Mouse (Mus musculus) embryo, embryonic 11.5 days (tissue): ENCODE results near the gene Rnf10.
A peak's percentile ranks its signal among the peaks of the same experiment; 100 is the strongest.
"Not testable (repeated sequence)": the region's sequence is repeated elsewhere in the genome, so short reads cannot be mapped to it uniquely, and the experiment has no call there.

Source experiments
- DNase-seq: peaks from one replicate; pipeline ENCODE4 v3.0.0-alpha.2; 2012; ENCODE audit warnings: low read depth, low spot score

Gene Rnf10

DNA sequence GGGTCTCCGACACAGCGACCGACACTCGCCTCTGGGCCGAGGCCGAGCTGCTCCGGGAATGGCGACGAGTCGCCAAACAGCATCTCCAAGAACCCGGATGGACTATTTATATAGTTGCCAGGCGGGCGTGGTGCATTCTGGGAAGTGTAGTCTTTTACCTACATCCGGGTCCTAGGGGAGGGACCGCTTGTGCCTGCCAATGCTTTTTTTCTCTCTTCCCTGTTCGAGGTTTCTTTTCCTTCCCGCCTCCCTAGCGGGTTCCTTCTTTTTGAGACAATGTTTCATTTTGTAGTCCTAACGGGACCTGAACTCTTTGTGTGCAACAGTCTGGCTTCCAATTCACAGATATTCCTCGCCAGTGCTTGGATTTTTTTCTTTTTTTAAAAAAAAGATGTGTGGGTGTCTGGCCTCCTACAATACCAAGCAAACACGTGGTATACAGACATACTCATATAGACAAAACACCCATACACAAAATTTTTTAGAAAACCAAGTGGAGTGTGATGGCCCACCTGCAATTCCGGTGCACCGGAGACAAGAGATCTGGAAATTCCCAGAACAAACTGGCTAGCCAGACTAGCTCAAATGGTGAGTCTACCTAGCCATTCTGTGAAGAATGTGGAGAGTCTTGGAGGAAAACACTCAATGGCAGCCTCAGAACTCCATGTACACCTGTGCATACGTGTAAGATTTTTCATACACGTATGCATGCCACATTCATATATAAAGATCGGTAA, at the start of gene Rnf10:
Gene Rnf10 (minus strand): TSS at position 87 of the 737 bp plus-strand sequence.
- peak; percentile 96 for DNase-seq

DNA sequence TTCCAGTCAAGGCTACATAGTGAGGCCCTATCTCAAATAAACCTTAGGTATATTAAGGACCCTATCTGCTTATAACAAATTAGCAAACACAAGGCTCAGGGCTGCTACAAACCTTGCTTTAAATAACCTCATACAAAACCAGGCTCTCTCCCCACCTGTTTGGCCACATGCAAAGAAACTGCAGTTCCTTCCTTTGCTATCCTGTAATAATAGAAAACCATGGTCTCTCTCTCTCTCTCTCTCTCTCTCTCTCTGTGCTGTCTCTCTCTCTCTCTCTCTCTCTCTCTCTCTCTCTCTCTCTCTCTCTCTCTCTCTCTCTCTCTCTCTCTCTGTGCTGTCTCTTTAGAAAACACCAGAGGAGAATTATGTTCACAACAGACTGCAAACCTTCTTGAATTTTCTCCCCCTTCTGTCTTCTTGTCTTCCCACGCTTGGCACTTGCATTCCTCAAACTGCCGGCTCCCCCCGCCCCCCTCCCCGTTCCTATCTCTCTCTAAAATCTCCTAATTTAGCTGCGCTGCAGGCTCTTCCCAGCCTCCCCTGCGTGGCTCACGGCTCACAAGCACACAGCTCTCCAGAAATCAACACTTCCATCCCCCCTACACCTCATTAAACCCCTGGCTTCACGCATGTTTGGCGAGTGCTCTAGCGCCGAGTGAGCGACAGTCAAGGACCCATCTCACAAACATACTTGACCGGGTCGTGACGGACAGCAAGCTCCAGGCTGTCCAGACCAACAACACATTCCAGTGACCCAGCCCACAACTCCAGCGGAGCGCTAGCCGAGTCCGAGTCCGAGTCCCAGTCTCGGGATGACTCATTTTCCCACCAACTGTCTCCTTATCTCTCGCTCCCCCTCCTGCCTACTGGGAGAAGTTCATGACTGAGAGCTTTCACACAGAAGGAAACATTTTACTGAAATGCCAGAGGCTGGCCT, 46.6 kb upstream of the Rnf10 start:
- DNase-seq = no peak

DNA sequence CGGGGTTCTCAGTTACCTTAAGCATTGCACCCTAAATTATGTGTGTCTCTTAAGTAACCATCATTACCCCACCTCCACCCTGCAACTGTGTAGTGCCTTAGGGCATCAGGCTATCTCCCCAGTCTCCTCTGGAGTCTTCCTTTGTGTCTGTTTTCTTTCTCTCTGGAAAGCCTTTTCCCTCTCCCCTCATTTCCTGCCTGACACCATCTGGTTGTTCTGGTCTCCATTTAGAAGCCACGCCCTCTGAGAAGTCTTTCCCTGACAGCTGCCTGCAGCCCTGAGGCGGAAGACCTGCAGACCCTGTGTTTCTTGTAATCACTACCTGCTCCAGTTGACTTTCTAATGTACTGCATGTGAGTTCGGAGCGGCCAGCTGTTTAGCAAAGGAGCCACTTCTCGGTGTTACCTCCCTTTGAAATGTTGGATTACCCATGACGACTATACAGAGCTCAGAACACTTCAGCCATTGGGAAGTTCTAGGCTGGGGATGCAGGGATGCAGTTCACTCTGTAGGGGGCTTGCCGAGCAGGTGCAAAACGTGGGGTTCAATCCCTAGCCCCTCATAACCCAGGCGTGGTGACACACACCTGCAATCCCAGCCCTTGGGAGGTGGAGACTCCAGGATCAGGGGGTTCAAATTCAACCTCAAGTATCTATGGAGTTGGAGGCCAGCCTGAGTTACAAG, 45.1 kb upstream of the Rnf10 start:
- no peak for DNase-seq

GRCm38 (mm10) chr5:115316968-115317644, 44.4 kb upstream of the Rnf10 start:
- no peak for DNase-seq

DNA sequence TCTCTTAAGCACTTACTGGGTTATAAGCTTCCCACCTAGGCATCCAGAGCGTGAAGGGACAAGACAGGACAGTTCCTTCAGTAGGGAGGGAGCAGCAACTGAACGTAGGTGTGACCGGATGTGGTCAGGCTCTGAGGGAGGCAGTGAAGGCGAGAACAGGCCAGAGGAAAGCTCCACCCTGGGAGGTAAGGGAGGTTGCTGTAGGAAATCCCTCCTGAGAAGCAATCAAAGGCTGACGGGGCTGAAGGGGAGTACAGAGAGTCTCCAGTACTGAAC, 40.9 kb upstream of the Rnf10 start:
- no peak for DNase-seq

- DNase-seq = no peak
Measured at GRCm38 (mm10) chr5:115312816-115313667, 40.3 kb upstream of the Rnf10 start.

- no peak for DNase-seq
Measured at GRCm38 (mm10) chr5:115312354-115312753, 39.7 kb upstream of the Rnf10 start.

GRCm38 (mm10) chr5:115302190-115302589, 29.5 kb upstream of the Rnf10 start:
- DNase-seq = not testable (repeated sequence)

- DNase-seq = no peak
Measured at GRCm38 (mm10) chr5:115301615-115302014, 28.9 kb upstream of the Rnf10 start.

GRCm38 (mm10) chr5:115300792-115301614, 28.3 kb upstream of the Rnf10 start, which contains the start of gene Dynll1:
Dynll1 (minus strand) TSS chr5:115300999.
- peak; percentile 99 for DNase-seq

DNA sequence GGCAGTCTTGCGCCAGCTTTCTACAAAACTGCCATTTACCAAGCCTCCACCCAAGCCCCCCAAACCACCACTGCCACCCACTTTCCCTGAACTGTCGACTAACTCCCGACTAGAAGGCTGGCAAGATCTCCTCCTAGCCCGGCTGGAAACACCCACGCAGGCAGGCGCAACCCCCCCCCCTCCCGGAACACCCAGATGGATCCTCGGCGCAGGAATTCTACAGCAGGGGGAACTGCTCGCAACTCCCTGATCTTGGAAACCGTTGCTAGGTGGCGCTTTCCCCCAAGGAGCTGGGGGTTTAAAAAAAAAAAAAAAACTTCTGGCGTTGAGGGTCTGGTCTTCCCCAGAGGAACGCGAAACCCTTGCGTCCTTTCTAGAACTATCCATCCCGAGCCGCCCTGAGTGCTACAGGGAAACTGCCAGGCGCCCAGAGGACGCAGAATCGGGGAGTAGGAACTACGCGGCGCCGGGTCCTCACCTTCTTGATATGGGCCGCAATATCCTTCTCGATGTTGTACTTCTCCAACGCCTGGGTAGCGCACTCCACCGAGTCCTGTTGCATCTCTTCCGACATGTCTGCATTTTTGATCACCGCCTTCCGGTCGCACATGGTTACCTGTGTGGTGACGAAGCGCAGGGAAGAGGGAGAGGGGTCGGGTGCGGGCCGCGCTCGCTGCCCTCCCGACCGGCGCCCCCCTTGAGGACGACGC, 27.5 kb upstream of the Rnf10 start:
- DNase-seq = no peak

- no peak for DNase-seq
Measured at GRCm38 (mm10) chr5:115296347-115296746, 23.6 kb upstream of the Rnf10 start.

GRCm38 (mm10) chr5:115294173-115294572, 21.5 kb upstream of the Rnf10 start:
- DNase-seq = no peak

GRCm38 (mm10) chr5:115284735-115285134, 12.0 kb upstream of the Rnf10 start:
- no peak for DNase-seq

DNA sequence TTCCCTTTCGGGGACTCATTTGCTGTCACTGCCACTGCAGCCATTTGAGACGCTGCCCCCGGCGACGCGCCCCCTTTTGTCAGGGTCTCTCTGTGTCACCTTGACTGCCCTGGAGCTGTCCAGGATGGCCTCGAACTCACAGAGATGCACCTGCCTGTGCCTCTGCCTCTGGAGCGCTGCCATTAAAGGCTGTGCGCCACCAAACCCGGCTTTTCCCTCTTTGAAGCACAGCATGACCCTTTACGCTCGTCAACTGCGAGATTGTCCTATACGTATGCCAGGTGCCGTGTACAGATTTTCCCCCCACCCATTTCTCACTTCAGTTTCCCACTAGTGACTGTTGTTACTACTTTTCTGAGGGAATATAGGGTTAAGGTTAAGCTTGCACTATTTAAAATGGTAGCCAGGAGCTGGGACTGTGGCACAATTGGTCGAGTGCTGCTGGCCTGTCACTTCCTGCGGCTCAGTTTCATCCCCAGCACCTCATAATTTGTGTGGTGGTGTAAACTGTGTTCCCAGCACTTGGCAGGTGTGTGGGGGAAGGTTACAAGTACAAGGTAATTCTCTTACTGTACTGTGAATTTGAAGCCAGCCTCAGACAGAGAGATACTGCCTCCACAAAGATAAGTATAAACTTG, 7.5 kb upstream of the Rnf10 start:
- no peak for DNase-seq

DNA sequence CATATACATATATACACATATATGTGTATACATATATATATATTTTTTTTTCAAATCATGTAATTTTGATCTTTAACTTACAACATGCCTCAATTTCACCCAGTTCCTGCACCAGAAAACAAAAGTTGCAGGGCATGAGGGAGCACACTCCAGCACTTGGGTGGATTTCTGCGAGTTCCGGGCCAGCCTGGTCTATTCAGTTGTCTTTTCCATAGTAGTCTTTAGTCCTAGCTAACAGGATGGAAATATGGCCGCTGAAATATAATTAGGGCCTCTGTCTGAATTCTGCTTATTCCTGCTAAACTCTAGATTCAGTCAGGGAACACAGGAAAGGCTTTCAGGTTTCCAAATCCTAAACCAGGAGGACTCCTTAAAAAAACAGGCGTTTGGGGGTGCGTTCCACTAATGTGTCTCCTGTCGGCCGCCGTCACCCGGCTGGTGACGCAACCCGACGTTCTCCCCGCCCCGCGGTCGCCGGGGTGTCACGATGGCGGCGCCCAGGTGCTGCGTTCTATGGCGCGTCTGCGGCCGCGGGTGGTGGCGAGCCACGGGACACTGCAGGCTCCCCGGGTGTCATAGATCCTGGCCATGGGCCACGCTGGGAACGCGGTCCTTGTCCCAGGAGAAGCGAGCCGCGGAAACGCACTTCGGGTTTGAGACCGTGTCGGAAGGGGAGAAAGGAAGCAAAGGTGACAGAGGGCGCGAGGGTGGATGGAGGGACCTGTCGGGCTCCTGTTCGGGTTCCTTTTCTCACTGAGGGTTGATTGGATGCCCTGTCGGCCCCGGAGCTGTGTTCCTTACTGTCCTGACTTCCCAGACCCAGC, 6.7 kb upstream of the Rnf10 start, which contains the start of gene Coq5:
Gene Coq5 (plus strand): TSS at position 441 of the 824 bp plus-strand sequence.
- DNase-seq = no peak

GRCm38 (mm10) chr5:115278785-115279184, 6.1 kb upstream of the Rnf10 start:
- no peak for DNase-seq

GRCm38 (mm10) chr5:115278053-115278452, 5.4 kb upstream of the Rnf10 start:
- no peak for DNase-seq
